Mouse (Mus musculus) cerebellum, adult 9-10 months (tissue): Measurements from ENCODE around the gene Ssbp2.

Experiments used
- DNase-seq: peaks from one replicate; pipeline ENCODE4 v3.0.0; 2022

Ssbp2 gene

GRCm38 (mm10) chr13:91459896-91460620, at the start of gene Ssbp2:
Gene Ssbp2, plus strand, starts transcription at chr13:91460283.
- no peak for DNase-seq

- DNase-seq, result no peak
Measured at GRCm38 (mm10) chr13:91413752-91414503, 46.2 kb upstream of the Ssbp2 start.

GRCm38 (mm10) chr13:91415896-91416295, 44.2 kb upstream of the Ssbp2 start:
- no peak for DNase-seq

- no peak for DNase-seq
Measured at GRCm38 (mm10) chr13:91416698-91417097, 43.4 kb upstream of the Ssbp2 start.

- DNase-seq, result no peak
Measured at GRCm38 (mm10) chr13:91421387-91421949, 38.6 kb upstream of the Ssbp2 start.

GRCm38 (mm10) chr13:91430867-91431266, 29.2 kb upstream of the Ssbp2 start:
- no peak for DNase-seq

- DNase-seq, result no peak
Measured at GRCm38 (mm10) chr13:91431392-91432355, 28.4 kb upstream of the Ssbp2 start.

- no peak for DNase-seq
Measured at GRCm38 (mm10) chr13:91433021-91433420, 27.1 kb upstream of the Ssbp2 start.

- DNase-seq, result no peak
Measured at GRCm38 (mm10) chr13:91437931-91438330, 22.2 kb upstream of the Ssbp2 start.

- DNase-seq, result no peak
Measured at GRCm38 (mm10) chr13:91441476-91441875, 18.6 kb upstream of the Ssbp2 start.

GRCm38 (mm10) chr13:91446728-91447127, 13.4 kb upstream of the Ssbp2 start:
- no peak for DNase-seq

GRCm38 (mm10) chr13:91448936-91449335, 11.1 kb upstream of the Ssbp2 start:
- DNase-seq, result no peak

GRCm38 (mm10) chr13:91451405-91452166, 8.5 kb upstream of the Ssbp2 start:
- DNase-seq, result no peak

- DNase-seq, result no peak
Measured at GRCm38 (mm10) chr13:91452269-91452668, 7.8 kb upstream of the Ssbp2 start.

GRCm38 (mm10) chr13:91453236-91453635, 6.8 kb upstream of the Ssbp2 start:
- no peak for DNase-seq

GRCm38 (mm10) chr13:91456041-91456440, 4.0 kb upstream of the Ssbp2 start:
- no peak for DNase-seq

GRCm38 (mm10) chr13:91456735-91457134, 3.3 kb upstream of the Ssbp2 start:
- no peak for DNase-seq

- DNase-seq, result no peak
Measured at GRCm38 (mm10) chr13:91457974-91458373, 2.1 kb upstream of the Ssbp2 start.

GRCm38 (mm10) chr13:91459489-91459888, 594 bp upstream of the Ssbp2 start:
- no peak for DNase-seq

GRCm38 (mm10) chr13:91460621-91461284, 670 bp downstream of the Ssbp2 start:
- peak; percentile 98 for DNase-seq

- DNase-seq, result no peak
Measured at GRCm38 (mm10) chr13:91461299-91461698, 1.2 kb downstream of the Ssbp2 start.
